Mouse (Mus musculus) embryonic facial prominence, embryonic 13.5 days (tissue): Measurements from ENCODE around the gene Fndc3b. TPM values are rescaled to one million over a fixed set of nuclear protein-coding genes. Genes with fewer than 3 reads are reported as not detected.

Source experiments
- ATAC-seq: fragments of 200-750 bp; cut with Nextera tagmentation; 2 replicates; pipeline ENCODE4 v1.8.0; 2017; ENCODE audit warnings: low read depth; ENCODE audit not compliant: insufficient number of reproducible peaks, insufficient read depth, low FRiP score, low TSS enrichment
- H3K27ac ChIP-seq: fragments of 300-500 bp; sonication (generic); 2 replicates; pipeline ENCODE4 v1.5.1; 2015; ENCODE audit warnings: moderate library complexity, mild to moderate bottlenecking, inconsistent platforms
- H3K27me3 ChIP-seq: fragments of 300-500 bp; sonication (generic); 2 replicates; pipeline ENCODE4 v1.6.1; 2015; ENCODE audit warnings: mild to moderate bottlenecking, inconsistent platforms
- H3K36me3 ChIP-seq: fragments of 300-500 bp; sonication (generic); 2 replicates; pipeline ENCODE4 v1.6.1; 2015; ENCODE audit warnings: mild to moderate bottlenecking, inconsistent platforms
- H3K4me1 ChIP-seq: fragments of 300-500 bp; sonication (generic); 2 replicates; pipeline ENCODE4 v1.6.1; 2015; ENCODE audit warnings: inconsistent platforms
- H3K4me2 ChIP-seq: fragments of 300-500 bp; sonication (generic); 2 replicates; pipeline ENCODE4 v1.6.1; 2015; ENCODE audit warnings: moderate library complexity, mild to moderate bottlenecking, inconsistent platforms
- H3K4me3 ChIP-seq: fragments of 300-500 bp; sonication (generic); 2 replicates; pipeline ENCODE4 v1.5.1; 2015; ENCODE audit warnings: mild to moderate bottlenecking, inconsistent platforms
- H3K9ac ChIP-seq: fragments of 300-500 bp; sonication (generic); 2 replicates; pipeline ENCODE4 v1.6.1; 2015; ENCODE audit warnings: mild to moderate bottlenecking, inconsistent platforms
- H3K9me3 ChIP-seq: fragments of 300-500 bp; sonication (generic); 2 replicates; pipeline ENCODE4 v1.6.1; 2016; ENCODE audit warnings: inconsistent platforms
- WGBS: fragments of 180-500 bp; shearing (Covaris S2); methylation state at CpG from one replicate; pipeline ENCODE4 v1.1.7; 2015; ENCODE audit warnings: mixed read lengths; 5-methylcytosine and 5-hydroxymethylcytosine counted together
- polyA plus RNA-seq: library from polyadenylated mRNA; unstranded; fragments of >200 nt; fragmentation: Nextera tagmentation; extraction: Ambion mirVana; gene quantifications from 2 replicates; pipeline ENCODE4 v1.2.1, GENCODE M21; 2015

The Fndc3b gene
- polyA plus RNA-seq, 1 experiment from 2014 or later, result 26.6 TPM

DNA sequence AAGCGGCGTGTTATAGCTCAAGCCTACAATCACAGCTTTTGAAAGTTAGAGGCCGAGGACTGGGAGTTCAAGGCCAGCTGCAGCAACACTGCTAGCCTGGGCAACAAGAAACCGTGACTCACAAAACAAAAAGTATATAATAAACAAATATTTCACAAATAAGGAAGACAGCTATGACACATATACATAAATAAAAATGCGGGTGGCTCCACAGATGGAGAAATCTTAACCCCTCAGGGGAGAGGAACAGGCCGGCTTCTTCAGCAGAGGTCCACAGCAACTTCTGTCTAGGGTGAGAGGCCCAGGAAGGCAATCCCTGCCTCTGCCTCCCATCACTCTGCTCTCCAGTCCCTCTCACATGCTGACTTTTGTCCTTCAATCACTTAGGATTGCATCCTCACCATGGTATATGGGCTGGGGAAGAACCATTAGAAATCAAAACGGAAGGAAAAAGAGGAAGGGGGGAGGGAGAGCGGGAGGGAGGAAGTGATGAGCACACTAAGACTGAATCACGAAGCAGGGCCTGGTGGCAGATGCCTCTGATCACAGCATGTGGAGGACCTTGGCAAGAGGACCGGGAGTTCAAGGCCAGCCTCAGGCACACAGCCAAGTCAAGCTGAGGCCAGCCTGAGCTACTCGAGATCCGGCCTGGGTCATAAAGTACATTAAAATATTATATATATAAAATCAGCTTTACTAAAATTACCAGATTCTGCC lies 21.8 kb downstream of the Fndc3b start:
- H3K4me2 ChIP-seq, result no peak overlapping the region
- peaks cover 34% of the 10 kb centered on the region for H3K4me1 ChIP-seq
- no peaks in the 10 kb centered on the region for H3K27me3 ChIP-seq
- no peak overlapping the region for H3K9ac ChIP-seq
- no peak overlapping the region for H3K4me3 ChIP-seq
- H3K9me3 ChIP-seq, result 0 out of 2 replicates have a peak, but pooled peaks cover 3% of the 10 kb centered on the region
- H3K27ac ChIP-seq, result peak overlapping the region; percentile 34; the same call in 1 of the 2 replicates
- 78% methylated on average over 12 of the region's 12 CpGs for WGBS
- H3K36me3 ChIP-seq, result 0 out of 2 replicates have a peak, but pooled peaks cover 13% of the 10 kb centered on the region
- no peak for ATAC-seq

DNA sequence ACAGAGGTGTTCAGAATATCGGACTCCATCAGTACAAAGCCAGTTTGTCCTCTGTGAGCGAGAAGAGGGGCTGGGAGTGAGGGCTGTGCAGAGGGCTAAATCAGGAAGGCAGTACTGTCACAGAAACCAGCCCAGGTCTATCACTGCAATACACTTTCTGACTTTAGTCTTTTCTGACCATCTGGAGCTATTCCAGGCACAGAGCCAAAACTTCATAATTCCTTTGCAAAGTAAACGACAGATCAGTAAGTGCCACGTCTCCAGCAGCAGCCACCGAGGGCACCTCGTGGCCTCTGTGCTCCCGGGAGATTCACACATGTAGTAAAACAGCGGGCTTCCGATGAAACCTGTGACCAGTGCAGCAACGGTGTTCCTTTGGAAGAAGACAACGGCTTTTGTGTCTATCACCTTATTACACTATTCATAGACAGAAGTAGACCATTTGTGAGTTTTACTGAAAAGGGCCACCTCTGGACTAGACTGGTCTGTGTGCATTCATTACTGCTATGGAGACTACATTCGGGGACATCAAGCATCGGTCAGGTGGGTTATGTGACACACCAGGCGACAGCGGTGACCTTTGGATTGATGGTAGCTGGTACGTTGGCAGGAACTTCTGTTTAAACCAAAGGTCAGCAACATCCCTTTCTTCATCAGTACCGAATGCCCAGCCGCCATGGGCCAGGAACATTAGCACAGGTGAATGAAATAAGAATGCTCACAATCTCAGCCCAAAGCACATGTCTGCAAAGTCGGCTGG lies 24.2 kb downstream of the Fndc3b start:
- Histone ChIP-seq H3K4me1 (peaks cover 31% of the 10 kb centered on the region), H3K27ac (no peak overlapping the region), H3K36me3 (0 out of 2 replicates have a peak, but pooled peaks cover 19% of the 10 kb centered on the region), H3K9me3 (0 out of 2 replicates have a peak, but pooled peaks cover 3% of the 10 kb centered on the region), H3K4me2 (no peak overlapping the region), H3K9ac (no peak overlapping the region), H3K27me3 (no peaks in the 10 kb centered on the region), H3K4me3 (no peak overlapping the region)
- ATAC-seq, result no peak
- WGBS, result 80% methylated on average over 19 of the region's 19 CpGs

DNA sequence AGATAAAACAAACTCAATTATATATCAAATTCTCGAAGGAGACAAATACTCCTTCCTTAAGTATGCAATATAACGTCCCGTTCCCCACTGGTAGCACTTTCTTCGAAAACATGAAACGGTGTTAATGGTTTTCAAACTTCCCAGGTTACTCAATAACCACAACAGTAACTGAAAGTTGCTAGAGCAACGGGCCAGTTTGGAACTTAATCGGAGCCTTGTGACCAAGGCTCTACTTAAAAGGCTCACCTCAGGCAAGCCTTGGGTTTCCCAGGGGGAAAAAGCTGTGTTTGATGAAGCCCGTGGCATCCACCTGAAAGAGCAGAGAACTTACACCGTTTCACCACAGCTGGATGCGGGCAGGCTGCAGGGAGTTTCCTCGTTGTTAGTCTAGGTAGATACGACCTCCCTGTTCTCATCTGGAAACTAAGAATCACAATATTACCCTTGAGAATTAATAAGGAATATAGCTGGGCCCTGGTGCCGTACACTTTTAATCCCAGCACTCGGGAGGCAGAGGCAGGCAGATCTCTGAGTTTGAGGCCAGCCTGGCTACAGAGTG lies 25.4 kb downstream of the Fndc3b start:
- Histone ChIP-seq H3K9ac (no peak overlapping the region), H3K36me3 (0 out of 2 replicates have a peak, but pooled peaks cover 22% of the 10 kb centered on the region), H3K9me3 (0 out of 2 replicates have a peak, but pooled peaks cover 3% of the 10 kb centered on the region), H3K27me3 (no peaks in the 10 kb centered on the region), H3K4me1 (peaks cover 28% of the 10 kb centered on the region), H3K4me2 (no peak overlapping the region), H3K4me3 (no peak overlapping the region), H3K27ac (no peak overlapping the region)
- ATAC-seq, result no peak
- 81% methylated on average over 14 of the region's 14 CpGs for WGBS

DNA sequence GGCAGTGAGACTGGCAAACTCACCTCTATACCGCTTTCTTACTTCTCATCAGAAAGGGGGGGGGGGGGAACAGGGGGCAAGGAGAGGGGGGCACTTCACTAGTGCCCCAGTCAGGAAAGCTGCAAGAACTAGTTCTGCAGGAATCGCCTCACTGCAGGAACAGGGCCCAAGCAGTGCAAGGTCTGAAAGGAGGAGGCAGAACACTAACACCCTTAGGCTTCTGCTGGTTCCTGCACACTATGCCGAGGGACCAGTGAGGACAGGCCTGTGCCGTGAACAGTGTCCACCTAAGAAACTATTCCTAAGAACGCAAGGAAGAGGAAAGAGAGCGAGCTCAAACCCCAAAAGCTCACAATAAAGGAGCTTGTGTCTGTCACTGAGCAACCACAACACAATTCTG lies 26.0 kb downstream of the Fndc3b start:
- peaks cover 27% of the 10 kb centered on the region for H3K4me1 ChIP-seq
- 70% methylated on average over 6 of the region's 6 CpGs for WGBS

DNA sequence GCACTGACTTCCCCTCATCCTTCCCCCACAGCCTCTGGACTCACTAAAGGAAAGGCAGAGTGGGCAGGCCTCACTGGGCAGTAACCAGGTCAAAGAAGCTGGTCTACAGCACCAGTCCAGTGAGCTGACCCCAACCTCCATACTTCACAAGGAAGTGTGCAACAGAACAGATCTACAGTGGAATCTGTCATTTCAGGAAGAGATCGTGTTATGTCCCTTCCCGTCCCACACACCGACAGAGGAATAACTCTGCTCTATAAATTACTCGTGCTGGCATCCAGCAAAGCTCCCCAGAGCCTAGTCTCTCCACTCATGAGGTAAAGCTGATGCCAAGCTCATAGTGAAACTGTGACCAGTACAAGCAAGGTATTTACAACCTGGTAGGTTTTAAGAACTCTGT lies 27.7 kb downstream of the Fndc3b start:
- H3K4me2 ChIP-seq, result no peak overlapping the region
- no peak overlapping the region for H3K4me3 ChIP-seq
- H3K27me3 ChIP-seq, result no peaks in the 10 kb centered on the region
- H3K4me1 ChIP-seq, result peaks cover 30% of the 10 kb centered on the region
- H3K27ac ChIP-seq, result no peak overlapping the region
- H3K9ac ChIP-seq, result no peak overlapping the region
- 0 out of 2 replicates have a peak, but pooled peaks cover 22% of the 10 kb centered on the region for H3K36me3 ChIP-seq
- H3K9me3 ChIP-seq, result 0 out of 2 replicates have a peak, but pooled peaks cover 3% of the 10 kb centered on the region
- ATAC-seq, result no peak
- WGBS, result 69% methylated on average over 4 of the region's 4 CpGs

More for the DNA sequence above, 26.0 kb downstream of the Fndc3b start:
- H3K27ac ChIP-seq, result no peak overlapping the region
- no peak overlapping the region for H3K4me2 ChIP-seq
- no peak overlapping the region for H3K4me3 ChIP-seq
- 0 out of 2 replicates have a peak, but pooled peaks cover 3% of the 10 kb centered on the region for H3K9me3 ChIP-seq
- H3K9ac ChIP-seq, result no peak overlapping the region
- H3K36me3 ChIP-seq, result 0 out of 2 replicates have a peak, but pooled peaks cover 22% of the 10 kb centered on the region
- no peaks in the 10 kb centered on the region for H3K27me3 ChIP-seq
- ATAC-seq, result no peak

DNA sequence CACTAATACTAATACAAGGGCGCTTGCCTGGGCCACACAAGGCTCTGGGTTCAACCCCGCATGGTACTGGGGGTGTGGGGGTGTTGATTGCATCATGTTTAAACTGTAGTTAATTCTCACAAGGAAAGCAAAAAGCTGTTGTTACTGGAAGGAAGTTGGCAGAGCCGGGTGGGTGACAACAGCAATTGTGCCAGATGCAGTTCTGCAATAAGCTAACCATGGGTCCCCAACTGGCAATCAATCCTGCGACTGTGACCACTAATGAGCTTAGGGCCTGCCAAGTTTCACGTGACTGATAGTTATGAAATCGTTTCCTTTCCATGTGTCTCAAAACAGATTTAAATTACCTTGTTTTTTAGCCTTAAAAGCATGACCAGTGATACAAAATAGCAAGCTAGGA lies 33.5 kb downstream of the Fndc3b start:
- H3K4me3 ChIP-seq, result no peak overlapping the region
- no peak overlapping the region for H3K9ac ChIP-seq
- H3K9me3 ChIP-seq, result no peaks in the 10 kb centered on the region
- H3K27me3 ChIP-seq, result no peaks in the 10 kb centered on the region
- H3K27ac ChIP-seq, result peak overlapping the region; percentile 33
- WGBS, result 51% methylated on average over 6 of the region's 6 CpGs
- H3K4me1 ChIP-seq, result peaks cover 43% of the 10 kb centered on the region
- no peak overlapping the region for H3K4me2 ChIP-seq
- H3K36me3 ChIP-seq, result 0 out of 2 replicates have a peak, but pooled peaks cover 9% of the 10 kb centered on the region
- ATAC-seq, result peak; percentile 38; the same call in 1 of the 2 replicates

DNA sequence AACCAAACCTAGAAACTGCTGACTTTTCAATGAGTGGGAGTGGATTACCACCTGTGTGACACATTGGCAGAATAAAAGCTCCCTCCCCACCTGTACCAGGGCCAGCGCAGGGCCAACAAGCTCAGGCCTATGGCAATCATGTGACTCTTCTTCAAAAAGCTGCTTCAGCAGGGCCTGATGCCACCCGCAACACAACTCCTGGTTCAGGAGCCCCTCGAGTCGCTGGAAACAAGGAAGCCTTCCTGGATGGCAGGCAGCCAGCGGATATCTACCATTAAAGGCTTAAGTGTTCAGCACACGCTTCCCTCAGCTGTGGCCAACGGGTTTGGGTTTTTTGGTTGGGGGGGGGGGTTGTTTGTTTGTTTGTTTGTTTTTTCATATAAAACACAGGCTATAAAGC lies 37.4 kb downstream of the Fndc3b start:
- H3K4me1 ChIP-seq, result peaks cover 56% of the 10 kb centered on the region
- no peak overlapping the region for H3K4me2 ChIP-seq
- 55% methylated on average over 7 of the region's 7 CpGs for WGBS
- no peak overlapping the region for H3K4me3 ChIP-seq
- no peak overlapping the region for H3K9ac ChIP-seq
- no peaks in the 10 kb centered on the region for H3K27me3 ChIP-seq
- no peak for ATAC-seq
- H3K27ac ChIP-seq, result no peak overlapping the region
- H3K9me3 ChIP-seq, result no peaks in the 10 kb centered on the region
- no peaks in the 10 kb centered on the region for H3K36me3 ChIP-seq

DNA sequence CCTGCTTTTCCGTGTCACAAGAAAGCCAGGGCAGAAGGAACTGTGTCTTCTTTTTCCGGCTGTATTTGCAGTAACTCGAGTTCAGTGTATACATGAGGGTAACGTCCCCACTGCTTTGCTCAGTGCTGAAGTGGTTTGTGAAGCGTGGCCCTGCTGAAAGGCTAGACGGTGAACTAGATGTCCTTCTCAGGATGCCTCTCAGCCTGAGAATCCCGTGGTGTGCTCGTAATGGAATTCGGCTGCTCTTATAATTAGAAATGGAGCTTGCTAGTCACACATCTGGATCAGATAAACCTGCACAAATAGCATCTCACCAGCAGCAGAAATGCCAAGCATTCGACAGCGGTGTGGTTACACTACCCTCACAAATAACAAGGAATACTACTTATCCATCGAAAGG lies 40.7 kb downstream of the Fndc3b start:
- Histone ChIP-seq H3K9me3 (no peaks in the 10 kb centered on the region), H3K4me1 (peaks cover 47% of the 10 kb centered on the region), H3K4me3 (no peak overlapping the region), H3K27ac (peak overlapping the region; percentile 48; the same call in 1 of the 2 replicates), H3K4me2 (0 out of 2 replicates have a peak overlapping the region, but pooled peaks have one; percentile 9), H3K27me3 (no peaks in the 10 kb centered on the region), H3K9ac (no peak overlapping the region), H3K36me3 (no peaks in the 10 kb centered on the region)
- ATAC-seq, result no peak
- WGBS, result 23% methylated on average over 12 of the region's 12 CpGs

DNA sequence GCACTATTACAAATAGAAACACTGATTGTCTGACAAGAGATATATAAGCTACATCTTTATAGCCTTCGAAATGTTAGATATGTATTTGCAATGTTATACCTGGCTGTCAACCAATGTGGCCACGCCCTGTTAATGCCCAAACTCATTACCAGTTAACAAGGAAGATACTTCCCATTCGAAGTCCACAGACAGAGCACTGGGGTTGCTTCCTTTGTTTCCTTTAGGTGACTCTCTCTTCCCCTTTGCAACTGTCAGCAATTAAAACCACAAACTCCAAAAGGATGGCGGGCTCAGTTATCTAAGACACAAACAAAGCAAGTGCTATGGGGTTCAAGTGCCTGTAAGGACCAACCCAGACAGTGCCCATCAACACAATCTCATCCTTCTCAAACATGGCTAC lies 43.8 kb downstream of the Fndc3b start:
- no peak for ATAC-seq
- WGBS, result 79% methylated on average over 4 of the region's 4 CpGs
- peaks cover 43% of the 10 kb centered on the region for H3K4me1 ChIP-seq
- no peaks in the 10 kb centered on the region for H3K9me3 ChIP-seq
- H3K4me3 ChIP-seq, result no peak overlapping the region
- H3K27ac ChIP-seq, result no peak overlapping the region
- no peak overlapping the region for H3K9ac ChIP-seq
- H3K36me3 ChIP-seq, result no peaks in the 10 kb centered on the region
- H3K4me2 ChIP-seq, result no peak overlapping the region
- no peaks in the 10 kb centered on the region for H3K27me3 ChIP-seq

DNA sequence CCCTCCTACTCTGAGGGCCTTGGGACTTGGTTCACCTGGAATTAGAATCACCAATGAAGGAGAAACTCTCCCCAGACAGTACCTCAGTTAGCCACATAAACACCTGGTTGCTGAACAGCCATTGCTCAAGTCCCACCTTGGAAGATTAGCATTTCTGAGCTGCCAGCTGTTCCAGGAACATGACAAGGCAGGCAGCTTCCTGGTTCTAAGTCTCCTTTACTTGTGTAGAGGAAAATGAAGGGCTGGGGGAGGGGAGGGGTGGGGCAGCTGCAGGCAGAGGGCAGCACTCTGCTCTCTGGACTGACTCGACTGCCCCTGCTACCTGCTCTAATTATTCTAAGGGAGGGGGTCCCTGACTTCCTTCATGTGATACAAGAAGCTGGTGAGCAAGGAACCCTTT lies 45.8 kb downstream of the Fndc3b start:
- no peak overlapping the region for H3K4me3 ChIP-seq
- peaks cover 25% of the 10 kb centered on the region for H3K4me1 ChIP-seq
- no peak overlapping the region for H3K4me2 ChIP-seq
- no peaks in the 10 kb centered on the region for H3K27me3 ChIP-seq
- no peaks in the 10 kb centered on the region for H3K36me3 ChIP-seq
- ATAC-seq, result no peak
- H3K27ac ChIP-seq, result no peak overlapping the region
- no peak overlapping the region for H3K9ac ChIP-seq
- no peaks in the 10 kb centered on the region for H3K9me3 ChIP-seq
- WGBS, result 3% methylated on average over 1 of the region's 1 CpGs

DNA sequence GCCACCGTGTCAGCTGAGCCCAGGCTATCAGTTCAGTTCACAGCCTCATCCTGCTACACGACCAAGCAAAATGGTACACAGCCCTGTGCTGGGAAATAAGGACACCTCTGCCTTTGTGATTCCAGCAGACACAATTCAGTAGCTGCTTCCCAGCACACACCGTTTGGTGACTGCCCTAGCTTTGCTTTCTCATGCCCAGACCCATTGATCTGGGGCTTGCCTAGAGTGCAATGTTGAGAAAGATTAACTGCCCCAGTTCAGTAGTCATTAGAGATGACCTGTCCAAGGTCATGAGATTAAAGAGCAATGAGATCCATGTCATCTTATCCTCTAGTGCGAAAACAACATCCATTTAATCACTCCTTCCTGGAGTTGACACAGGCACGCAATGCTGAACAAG lies 47.9 kb downstream of the Fndc3b start:
- H3K36me3 ChIP-seq, result no peaks in the 10 kb centered on the region
- no peak overlapping the region for H3K27ac ChIP-seq
- no peak for ATAC-seq
- H3K9me3 ChIP-seq, result no peaks in the 10 kb centered on the region
- WGBS, result 77% methylated on average over 5 of the region's 5 CpGs
- no peak overlapping the region for H3K4me2 ChIP-seq
- H3K9ac ChIP-seq, result no peak overlapping the region
- no peak overlapping the region for H3K4me3 ChIP-seq
- H3K4me1 ChIP-seq, result peaks cover 29% of the 10 kb centered on the region
- H3K27me3 ChIP-seq, result no peaks in the 10 kb centered on the region
